Mouse (Mus musculus) heart, embryonic 15.5 days (tissue): ENCODE measurements around the gene Nxf2. TPM values are rescaled to one million over a fixed set of nuclear protein-coding genes. Genes with fewer than 3 reads are reported as not detected.

Experiments used
- ATAC-seq: fragments of 200-750 bp; cut with Nextera tagmentation; replicated peaks from 2 replicates; pipeline ENCODE4 v1.8.0; 2017; ENCODE audit warnings: low read depth, moderate TSS enrichment; ENCODE audit not compliant: insufficient number of reproducible peaks, insufficient read depth, low FRiP score
- H3K27ac ChIP-seq: fragments of 300-500 bp; sonication (generic); 2 replicates; pipeline ENCODE4 v1.5.1; 2015; ENCODE audit warnings: mild to moderate bottlenecking, inconsistent platforms
- H3K27me3 ChIP-seq: fragments of 300-500 bp; sonication (generic); 2 replicates; pipeline ENCODE4 v1.6.1; 2015; ENCODE audit warnings: inconsistent platforms
- H3K36me3 ChIP-seq: fragments of 300-500 bp; sonication (generic); 2 replicates; pipeline ENCODE4 v1.6.1; 2015; ENCODE audit warnings: mild to moderate bottlenecking, inconsistent platforms
- H3K4me1 ChIP-seq: fragments of 300-500 bp; sonication (generic); replicated peaks from 2 replicates; pipeline ENCODE4 v1.6.1; 2015; ENCODE audit warnings: inconsistent platforms
- H3K4me2 ChIP-seq: fragments of 300-500 bp; sonication (generic); 2 replicates; pipeline ENCODE4 v1.6.1; 2015; ENCODE audit warnings: inconsistent platforms, mild to moderate bottlenecking, moderate library complexity
- H3K4me3 ChIP-seq: fragments of 300-500 bp; sonication (generic); 2 replicates; pipeline ENCODE4 v1.5.1; 2015; ENCODE audit warnings: mild to moderate bottlenecking, inconsistent platforms
- H3K9ac ChIP-seq: fragments of 300-500 bp; sonication (generic); 2 replicates; pipeline ENCODE4 v1.6.1; 2015; ENCODE audit warnings: mild to moderate bottlenecking, inconsistent platforms
- H3K9me3 ChIP-seq: fragments of 300-500 bp; sonication (generic); replicated peaks from 2 replicates; pipeline ENCODE4 v1.6.1; 2016; ENCODE audit warnings: inconsistent platforms
- WGBS: fragments of 180-500 bp; shearing (Covaris S2); methylation state at CpG from one replicate; pipeline ENCODE4 v1.1.7; 2015; ENCODE audit warnings: mixed read lengths; 5-methylcytosine and 5-hydroxymethylcytosine counted together
- polyA plus RNA-seq: library from polyadenylated mRNA; unstranded; fragments of >200 nt; fragmentation: Nextera tagmentation; extraction: Ambion mirVana; gene quantifications from 2 replicates; pipeline ENCODE4 v1.2.1, GENCODE M21; 2015

Gene Nxf2
- 0.29 and 0.42 TPM in 2 replicates for polyA plus RNA-seq

DNA sequence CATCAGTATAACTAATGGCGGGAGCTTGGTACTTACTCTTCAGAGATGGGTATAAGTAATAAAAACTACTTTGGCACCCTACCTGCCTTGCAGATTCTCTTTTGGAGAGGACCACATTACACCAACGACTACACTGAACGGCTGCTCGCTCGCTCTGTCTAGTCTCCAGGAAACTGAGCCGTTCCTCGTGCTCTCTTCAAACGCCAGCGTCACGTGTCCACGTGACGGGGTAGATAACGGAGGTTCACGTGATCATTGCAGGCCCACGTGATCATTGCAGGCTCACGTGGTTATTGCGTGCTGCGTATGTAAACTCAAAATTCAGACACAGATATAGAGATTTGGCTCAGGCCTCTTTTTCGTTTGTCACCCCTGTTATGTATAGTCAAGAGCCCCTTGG lies at the start of gene Nxf2:
Nxf2 (minus strand) TSS at position 209 of the 400 bp plus-strand sequence.
- WGBS: 90% methylated on average over 19 of the region's 19 CpGs
- no peak within 1 kb of the TSS for H3K27ac ChIP-seq
- ATAC-seq: no peak

DNA sequence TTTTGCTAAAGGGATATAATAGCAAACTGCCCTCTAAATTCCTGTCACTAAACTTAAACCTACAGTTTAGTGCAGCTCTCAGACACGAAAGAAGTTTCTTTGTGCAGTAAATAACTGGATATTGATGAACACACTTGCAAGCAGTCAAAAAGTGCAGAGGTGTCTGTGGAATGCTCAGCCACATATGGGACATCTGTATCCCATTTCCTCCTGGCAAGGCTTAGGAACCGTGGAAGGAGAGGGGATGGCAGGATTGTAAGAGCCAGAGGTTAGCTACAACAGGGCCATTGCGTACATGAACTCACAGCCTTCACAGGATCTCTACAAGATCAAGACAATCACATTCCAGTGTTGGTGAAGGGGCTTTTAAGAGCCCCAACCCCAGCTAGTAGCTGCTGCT lies 46.8 kb upstream of the Nxf2 start:
- no peak overlapping the region for H3K27ac ChIP-seq

More for the DNA sequence above, at the start of gene Nxf2:
- no peaks in the 10 kb centered on the region for H3K27me3 ChIP-seq
- H3K36me3 ChIP-seq: no peaks in the 10 kb centered on the region
- no peaks in the 10 kb centered on the region for H3K4me1 ChIP-seq
- peak within 1 kb of the TSS; percentile 42 for H3K4me3 ChIP-seq
- no peaks in the 10 kb centered on the region for H3K9me3 ChIP-seq
- peak within 1 kb of the TSS; percentile 62 for H3K4me2 ChIP-seq
- H3K9ac ChIP-seq: no peak within 1 kb of the TSS

GRCm38 (mm10) chrX:135009471-135009815 lies 44.9 kb upstream of the Nxf2 start:
- no peaks in the 10 kb centered on the region; the same call in 1 of the 2 replicates for H3K4me1 ChIP-seq
- ATAC-seq: no peak
- H3K36me3 ChIP-seq: no peaks in the 10 kb centered on the region
- WGBS: 26% methylated on average over 6 of the region's 6 CpGs
- peak overlapping the region; percentile 59 for H3K4me2 ChIP-seq
- no peak overlapping the region for H3K9ac ChIP-seq
- H3K27ac ChIP-seq: peak overlapping the region; percentile 57
- H3K9me3 ChIP-seq: no peaks in the 10 kb centered on the region
- peak overlapping the region; percentile 66 for H3K4me3 ChIP-seq
- no peaks in the 10 kb centered on the region for H3K27me3 ChIP-seq

More for the DNA sequence above, 46.8 kb upstream of the Nxf2 start:
- no peaks in the 10 kb centered on the region for H3K36me3 ChIP-seq
- H3K9ac ChIP-seq: no peak overlapping the region
- H3K9me3 ChIP-seq: no peaks in the 10 kb centered on the region
- no peaks in the 10 kb centered on the region; the same call in 1 of the 2 replicates for H3K4me1 ChIP-seq
- H3K4me2 ChIP-seq: no peak overlapping the region
- ATAC-seq: no peak
- WGBS: 52% methylated on average over 3 of the region's 3 CpGs
- H3K27me3 ChIP-seq: no peaks in the 10 kb centered on the region
- H3K4me3 ChIP-seq: no peak overlapping the region

DNA sequence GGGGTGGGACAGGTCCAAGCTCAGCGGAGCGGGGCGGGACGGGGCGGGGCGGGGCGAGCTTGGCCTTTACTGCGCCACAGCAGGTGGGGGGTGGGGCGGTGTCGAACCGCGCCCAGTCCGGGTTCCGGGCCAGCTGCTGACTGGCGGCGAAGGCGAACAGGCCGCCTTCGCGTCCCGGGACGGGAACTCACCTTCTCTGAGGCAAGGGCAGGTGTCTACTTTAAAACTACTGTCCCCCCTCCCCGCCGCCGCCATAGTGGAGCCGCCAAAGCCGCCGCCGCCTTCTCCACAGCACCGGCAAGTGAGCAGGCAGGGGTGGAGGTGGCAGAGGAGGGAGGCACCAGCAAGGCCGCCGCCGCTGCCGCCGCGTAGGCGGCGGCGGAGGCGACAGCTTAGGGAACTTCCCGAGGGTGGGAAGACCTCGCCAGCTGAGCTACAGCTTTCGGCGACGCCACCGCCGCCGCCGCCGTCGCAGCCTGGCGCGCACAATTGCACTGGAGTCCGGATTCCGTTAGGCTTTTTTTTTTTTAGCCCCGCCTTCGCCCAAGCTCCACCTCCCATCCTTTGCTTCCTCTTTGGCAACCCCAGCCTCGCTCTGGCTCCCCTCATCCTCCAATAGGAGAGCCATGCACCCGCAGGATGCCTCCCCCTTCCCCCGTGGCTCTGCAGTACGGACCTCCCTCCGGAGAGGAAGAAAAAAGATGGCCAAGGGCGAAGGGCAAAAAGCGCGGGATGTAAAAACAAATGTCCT lies 44.3 kb upstream of the Nxf2 start, which contains the start of gene Zmat1:
Zmat1 (minus strand) TSS at position 490 of the 751 bp plus-strand sequence.
- no peaks in the 10 kb centered on the region for H3K9me3 ChIP-seq
- WGBS: 13% methylated on average over 61 of the region's 65 CpGs
- peak within 1 kb of the TSS; percentile 66 for H3K4me3 ChIP-seq
- H3K4me2 ChIP-seq: peak within 1 kb of the TSS; percentile 59
- no peaks in the 10 kb centered on the region; the same call in 1 of the 2 replicates for H3K4me1 ChIP-seq
- peak; percentile 100 for ATAC-seq
- peak within 1 kb of the TSS; percentile 97 for H3K27ac ChIP-seq
- H3K9ac ChIP-seq: peak within 1 kb of the TSS; percentile 82
- H3K36me3 ChIP-seq: no peaks in the 10 kb centered on the region
- no peaks in the 10 kb centered on the region for H3K27me3 ChIP-seq

DNA sequence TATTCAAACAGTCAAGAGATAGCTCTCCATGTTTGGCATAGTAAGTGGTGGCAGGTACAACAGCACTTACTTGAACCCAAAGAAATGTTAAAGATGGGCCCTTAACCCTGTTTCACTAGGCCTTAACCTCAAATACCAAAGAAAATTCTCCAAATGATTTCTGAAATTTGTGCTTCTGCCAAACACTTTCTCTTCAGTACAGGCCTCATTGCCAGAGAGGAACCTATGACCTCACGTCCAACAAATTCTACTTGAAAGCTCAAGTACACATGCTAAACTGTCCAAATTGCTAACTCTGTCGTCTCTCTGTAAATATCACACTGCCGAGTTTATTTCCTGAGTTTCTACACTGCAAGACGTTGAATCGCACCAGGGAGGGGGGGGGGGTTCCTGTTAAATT lies 43.5 kb upstream of the Nxf2 start:
- no peak for ATAC-seq
- 27% methylated on average over 5 of the region's 5 CpGs for WGBS
- peak overlapping the region; percentile 56 for H3K4me2 ChIP-seq

GRCm38 (mm10) chrX:134963305-134964094 lies 1.1 kb downstream of the Nxf2 start:
- no peaks in the 10 kb centered on the region for H3K36me3 ChIP-seq
- H3K9ac ChIP-seq: no peak overlapping the region
- WGBS: 51% methylated on average over 34 of the region's 53 CpGs
- H3K4me3 ChIP-seq: peak overlapping the region; percentile 42
- no peaks in the 10 kb centered on the region for H3K27me3 ChIP-seq
- no peaks in the 10 kb centered on the region for H3K4me1 ChIP-seq
- H3K9me3 ChIP-seq: no peaks in the 10 kb centered on the region
- no peak overlapping the region for H3K27ac ChIP-seq
- H3K4me2 ChIP-seq: peak overlapping the region; percentile 62
- peak; percentile 83 for ATAC-seq

More for the DNA sequence above, 43.5 kb upstream of the Nxf2 start:
- H3K4me3 ChIP-seq: peak overlapping the region; percentile 66
- no peak overlapping the region for H3K9ac ChIP-seq
- no peaks in the 10 kb centered on the region for H3K9me3 ChIP-seq
- H3K27ac ChIP-seq: peak overlapping the region; percentile 97
- no peaks in the 10 kb centered on the region; the same call in 1 of the 2 replicates for H3K4me1 ChIP-seq
- H3K27me3 ChIP-seq: no peaks in the 10 kb centered on the region
- no peaks in the 10 kb centered on the region for H3K36me3 ChIP-seq

GRCm38 (mm10) chrX:134930361-134930760 lies 34.2 kb downstream of the Nxf2 start:
- Histone ChIP-seq H3K9me3 (no peaks in the 10 kb centered on the region), H3K27me3 (no peaks in the 10 kb centered on the region), H3K27ac (no peak overlapping the region), H3K9ac (no peak overlapping the region), H3K4me1 (no peaks in the 10 kb centered on the region), H3K4me3 (no peak overlapping the region), H3K36me3 (no peaks in the 10 kb centered on the region), H3K4me2 (no peak overlapping the region)
- WGBS: 36% methylated on average over 5 of the region's 5 CpGs
- ATAC-seq: no peak

DNA sequence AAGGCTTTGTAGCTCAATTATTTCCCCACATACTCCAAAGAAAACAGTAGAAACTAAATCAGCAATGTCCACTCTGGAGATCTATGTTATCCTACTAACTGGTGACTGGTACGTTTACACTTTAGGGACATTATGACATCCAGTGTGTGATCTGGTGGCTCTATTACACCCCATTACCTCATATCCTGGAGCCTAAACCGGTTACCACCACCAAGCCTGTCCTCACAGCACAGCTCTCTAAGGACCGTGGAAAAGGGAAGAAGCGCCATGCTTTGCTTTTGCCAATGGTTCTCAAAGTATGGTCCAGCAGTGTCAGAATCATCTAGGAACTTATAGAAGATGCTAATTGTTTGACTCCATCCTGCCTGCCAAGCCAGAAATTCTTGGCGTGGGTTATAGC lies 34.6 kb downstream of the Nxf2 start:
- H3K4me3 ChIP-seq: no peak overlapping the region
- H3K4me1 ChIP-seq: no peaks in the 10 kb centered on the region
- 70% methylated on average over 5 of the region's 5 CpGs for WGBS
- no peak for ATAC-seq
- H3K36me3 ChIP-seq: no peaks in the 10 kb centered on the region
- H3K9me3 ChIP-seq: no peaks in the 10 kb centered on the region
- H3K4me2 ChIP-seq: no peak overlapping the region
- H3K27ac ChIP-seq: no peak overlapping the region
- no peaks in the 10 kb centered on the region for H3K27me3 ChIP-seq
- H3K9ac ChIP-seq: no peak overlapping the region

DNA sequence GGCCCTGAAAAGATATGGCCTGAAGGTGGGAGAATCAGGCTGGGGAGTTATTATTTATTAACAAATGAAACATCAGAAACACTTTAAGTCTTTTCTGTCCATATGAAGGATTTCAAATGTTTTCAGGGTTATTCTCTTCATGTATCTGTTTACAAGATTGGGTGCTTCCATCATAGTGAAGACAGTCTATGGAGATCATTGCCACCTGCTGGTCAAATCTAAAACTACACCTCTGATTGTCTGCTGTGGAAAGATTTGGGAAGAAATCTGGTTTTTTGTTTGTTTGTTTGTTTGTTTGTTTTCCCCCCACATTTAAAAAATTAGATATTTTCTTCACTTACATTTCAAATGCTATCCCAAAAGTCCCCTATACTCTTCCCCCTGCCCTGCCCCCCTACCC lies 39.5 kb downstream of the Nxf2 start:
- no peak overlapping the region for H3K4me3 ChIP-seq
- H3K27me3 ChIP-seq: no peaks in the 10 kb centered on the region
- no peak overlapping the region for H3K4me2 ChIP-seq
- no peak overlapping the region for H3K27ac ChIP-seq
- H3K9ac ChIP-seq: no peak overlapping the region
- H3K4me1 ChIP-seq: no peaks in the 10 kb centered on the region
- no peaks in the 10 kb centered on the region for H3K9me3 ChIP-seq
- ATAC-seq: no peak
- H3K36me3 ChIP-seq: no peaks in the 10 kb centered on the region

- Histone ChIP-seq H3K4me3 (no peak overlapping the region), H3K4me1 (no peaks in the 10 kb centered on the region), H3K4me2 (no peak overlapping the region), H3K27me3 (no peaks in the 10 kb centered on the region), H3K9me3 (no peaks in the 10 kb centered on the region), H3K27ac (no peak overlapping the region), H3K9ac (no peak overlapping the region), H3K36me3 (no peaks in the 10 kb centered on the region)
- WGBS: 56% methylated on average over 7 of the region's 7 CpGs
- ATAC-seq: no peak
Measured at GRCm38 (mm10) chrX:134923675-134924424, 40.7 kb downstream of the Nxf2 start.

DNA sequence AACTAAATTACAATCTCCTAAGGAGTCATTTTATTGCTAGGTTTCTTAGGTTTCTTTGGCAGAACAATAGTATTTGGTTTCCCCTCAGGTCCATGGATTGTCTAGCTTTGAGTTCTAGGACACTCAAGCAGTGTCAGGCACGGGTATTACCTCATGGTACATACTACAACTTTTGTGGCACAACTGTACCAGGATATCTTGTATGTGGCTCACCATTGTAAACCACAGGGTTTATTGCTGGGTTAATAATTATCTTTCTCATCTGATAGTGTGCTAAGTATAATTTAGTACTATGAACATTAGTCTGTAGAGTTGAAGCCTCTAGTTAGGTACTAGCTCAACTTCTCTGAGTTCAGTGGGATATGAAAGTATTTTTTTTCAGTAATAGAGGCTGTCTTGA lies 45.3 kb downstream of the Nxf2 start:
- 55% methylated on average over 1 of the region's 1 CpGs for WGBS

More for the DNA sequence above, 45.3 kb downstream of the Nxf2 start:
- Histone ChIP-seq H3K4me2 (no peak overlapping the region), H3K9me3 (no peaks in the 10 kb centered on the region), H3K4me3 (no peak overlapping the region), H3K4me1 (no peaks in the 10 kb centered on the region), H3K9ac (no peak overlapping the region), H3K36me3 (no peaks in the 10 kb centered on the region), H3K27me3 (no peaks in the 10 kb centered on the region), H3K27ac (no peak overlapping the region)
- no peak for ATAC-seq
